Mouse (Mus musculus): ENCODE data around the gene Maml2. TPM values are rescaled to one million over a fixed set of nuclear protein-coding genes. Genes with fewer than 3 reads are reported as not detected.

Gene Maml2
- polyA plus RNA-seq, 1 experiment from 2014 or later = 1.6 TPM

- no peaks in the 10 kb centered on the region for H3K27me3 ChIP-seq (ENCODE audit: insufficient read depth, low read length)
- no peak overlapping the region for H3K4me3 ChIP-seq (ENCODE audit: low read depth, low read length)
- ATAC-seq (no peak), DNase-seq (no peak)
- no peaks in the 10 kb centered on the region for H3K4me1 ChIP-seq (ENCODE audit: insufficient read depth)
- H3K9ac ChIP-seq (replicated peaks) = no peak overlapping the region
- H3K9me3 ChIP-seq (ENCODE audit: low read length) = no peaks in the 10 kb centered on the region
- no peak overlapping the region for H3K4me2 ChIP-seq (ENCODE audit: low read depth, low read length)
- TF ChIP-seq CTCF (IDR thresholded peaks at IDR 0.05; ENCODE audit: low read depth) (no peak), EP300 (IDR thresholded peaks at IDR 0.05; ENCODE audit: low read depth) (no peak)
- H3K27ac ChIP-seq (ENCODE audit: low read depth) = no peak overlapping the region
- no peaks in the 10 kb centered on the region for H3K36me3 ChIP-seq (replicated peaks; ENCODE audit: insufficient read depth, low read length)
- WGBS (ENCODE audit: insufficient replicate concordance) = 88% methylated on average over 1 of the region's 1 CpGs
Measured at GRCm38 (mm10) chr9:13633371-13633770, 335.6 kb downstream of the Maml2 start.

- no peak overlapping the region for H3K27ac ChIP-seq (ENCODE audit: low read depth)
- no peaks in the 10 kb centered on the region for H3K4me1 ChIP-seq (ENCODE audit: insufficient read depth)
- ATAC-seq (no peak), DNase-seq (no peak)
- H3K9me3 ChIP-seq (ENCODE audit: low read length) = no peaks in the 10 kb centered on the region
- H3K4me3 ChIP-seq (ENCODE audit: low read depth, low read length) = no peak overlapping the region
- H3K4me2 ChIP-seq (ENCODE audit: low read depth, low read length) = no peak overlapping the region
- WGBS (ENCODE audit: insufficient replicate concordance) = 62% methylated on average over 3 of the region's 3 CpGs
- no peak overlapping the region for H3K9ac ChIP-seq (replicated peaks)
- H3K36me3 ChIP-seq (replicated peaks; ENCODE audit: insufficient read depth, low read length) = no peaks in the 10 kb centered on the region
- no peak for TF ChIP-seq CTCF (IDR thresholded peaks at IDR 0.05; ENCODE audit: low read depth)
- no peaks in the 10 kb centered on the region for H3K27me3 ChIP-seq (ENCODE audit: insufficient read depth, low read length)
Measured at GRCm38 (mm10) chr9:13639655-13640054, 341.9 kb downstream of the Maml2 start.

DNA sequence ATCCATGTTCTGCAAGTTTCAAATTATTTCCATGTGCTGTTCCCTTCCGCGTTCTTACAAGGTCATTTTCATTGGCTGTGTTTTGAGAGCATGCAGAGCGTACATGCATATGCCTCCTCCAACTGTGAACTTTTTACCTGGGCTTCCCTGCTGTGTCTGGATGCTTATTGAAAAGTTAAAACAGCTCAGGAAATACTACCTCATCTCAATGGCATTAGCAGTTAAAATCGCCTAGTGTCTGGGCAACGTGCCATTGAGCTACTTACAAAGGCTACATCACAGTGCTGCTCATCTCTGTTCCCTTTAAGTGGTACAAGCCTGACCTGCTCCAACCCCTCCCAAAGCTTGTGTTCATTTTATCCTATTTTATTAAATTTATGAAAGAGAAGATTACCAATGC lies 347.4 kb downstream of the Maml2 start:
- no peak overlapping the region for H3K4me3 ChIP-seq (ENCODE audit: low read depth, low read length)
- DNase-seq (no peak), ATAC-seq (no peak)
- no peak overlapping the region for H3K27ac ChIP-seq (ENCODE audit: low read depth)
- no peak overlapping the region for H3K4me2 ChIP-seq (ENCODE audit: low read depth, low read length)
- WGBS (ENCODE audit: insufficient replicate concordance) = 79% methylated on average over 5 of the region's 5 CpGs
- no peaks in the 10 kb centered on the region for H3K4me1 ChIP-seq (ENCODE audit: insufficient read depth)
- H3K36me3 ChIP-seq (replicated peaks; ENCODE audit: insufficient read depth, low read length) = no peaks in the 10 kb centered on the region
- H3K9ac ChIP-seq (replicated peaks) = no peak overlapping the region
- no peak for TF ChIP-seq CTCF (IDR thresholded peaks at IDR 0.05; ENCODE audit: low read depth)
- no peak for TF ChIP-seq EP300 (IDR thresholded peaks at IDR 0.05; ENCODE audit: low read depth)
- H3K27me3 ChIP-seq (ENCODE audit: insufficient read depth, low read length) = no peaks in the 10 kb centered on the region
- no peaks in the 10 kb centered on the region for H3K9me3 ChIP-seq (ENCODE audit: low read length)

DNA sequence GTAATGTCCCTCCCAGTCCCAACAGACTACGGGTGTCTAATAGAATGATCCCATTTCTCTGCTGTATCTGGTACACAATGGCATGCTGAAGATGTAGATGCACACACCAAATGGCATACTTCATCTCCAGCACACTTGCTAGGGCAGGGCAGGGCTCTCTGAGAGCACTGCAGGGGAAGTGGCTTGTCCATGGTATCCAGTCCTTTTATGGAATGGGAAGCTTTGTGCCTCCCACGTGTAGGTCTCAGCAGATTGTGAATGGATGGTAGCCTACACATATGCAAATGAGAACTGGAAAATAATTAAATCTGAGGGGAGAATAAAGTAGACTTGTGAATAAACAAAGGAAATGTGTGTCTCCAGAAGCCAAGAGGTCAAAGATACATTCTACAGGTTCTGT lies 353.3 kb downstream of the Maml2 start:
- H3K9me3 ChIP-seq (ENCODE audit: low read length) = no peaks in the 10 kb centered on the region
- no peak overlapping the region for H3K9ac ChIP-seq (replicated peaks)
- no peak overlapping the region for H3K4me3 ChIP-seq (ENCODE audit: low read depth, low read length)
- ATAC-seq = no peak
- no peaks in the 10 kb centered on the region for H3K36me3 ChIP-seq (replicated peaks; ENCODE audit: insufficient read depth, low read length)
- H3K4me2 ChIP-seq (ENCODE audit: low read depth, low read length) = no peak overlapping the region
- WGBS (ENCODE audit: insufficient replicate concordance) = 74% methylated on average over 2 of the region's 2 CpGs
- H3K4me1 ChIP-seq (ENCODE audit: insufficient read depth) = no peaks in the 10 kb centered on the region
- H3K27ac ChIP-seq (ENCODE audit: low read depth) = no peak overlapping the region
- no peaks in the 10 kb centered on the region for H3K27me3 ChIP-seq (ENCODE audit: insufficient read depth, low read length)
- TF ChIP-seq CTCF (IDR thresholded peaks at IDR 0.05; ENCODE audit: low read depth) = no peak
- no peak for TF ChIP-seq EP300 (IDR thresholded peaks at IDR 0.05; ENCODE audit: low read depth)
- no peak for DNase-seq

- Histone ChIP-seq H3K4me3 (ENCODE audit: low read depth, low read length) (no peak overlapping the region), H3K4me1 (ENCODE audit: insufficient read depth) (no peaks in the 10 kb centered on the region), H3K36me3 (replicated peaks; ENCODE audit: insufficient read depth, low read length) (no peaks in the 10 kb centered on the region), H3K27ac (ENCODE audit: low read depth) (no peak overlapping the region), H3K27me3 (ENCODE audit: insufficient read depth, low read length) (no peaks in the 10 kb centered on the region), H3K4me2 (ENCODE audit: low read depth, low read length) (no peak overlapping the region), H3K9ac (replicated peaks) (no peak overlapping the region), H3K9me3 (ENCODE audit: low read length) (no peaks in the 10 kb centered on the region)
- WGBS (ENCODE audit: insufficient replicate concordance) = 57% methylated on average over 4 of the region's 4 CpGs
- DNase-seq = no peak
- ATAC-seq = no peak
- TF ChIP-seq EP300 (IDR thresholded peaks at IDR 0.05; ENCODE audit: low read depth) (no peak), CTCF (IDR thresholded peaks at IDR 0.05; ENCODE audit: low read depth) (no peak)
Measured at GRCm38 (mm10) chr9:13651828-13652227, 354.1 kb downstream of the Maml2 start.

DNA sequence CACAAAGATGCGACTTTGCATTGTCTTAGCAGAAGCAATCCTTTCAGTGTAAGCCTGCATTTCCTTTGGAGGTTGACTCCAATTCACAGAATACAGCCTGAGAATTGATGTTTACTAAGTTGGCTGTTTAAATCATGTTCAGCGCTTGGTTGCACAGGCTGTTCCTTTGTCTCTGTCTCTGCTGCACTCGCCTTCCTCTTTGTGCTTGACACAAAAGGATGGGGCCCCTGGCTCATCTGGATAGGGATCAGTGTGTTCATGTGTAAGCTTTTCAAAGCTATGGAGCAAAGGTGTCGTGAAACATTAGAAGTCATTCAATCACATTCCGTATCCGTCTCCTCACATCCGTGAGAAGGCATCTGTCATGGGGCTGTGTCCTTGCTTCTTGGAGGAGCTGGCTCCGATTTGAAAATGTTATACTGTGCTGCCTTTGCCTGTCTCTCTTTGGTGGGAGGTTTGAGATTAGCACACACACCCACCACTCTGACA lies 354.7 kb downstream of the Maml2 start:
- DNase-seq (no peak), ATAC-seq (no peak)
- no peak for TF ChIP-seq CTCF (IDR thresholded peaks at IDR 0.05; ENCODE audit: low read depth)
- no peak for TF ChIP-seq EP300 (IDR thresholded peaks at IDR 0.05; ENCODE audit: low read depth)
- no peaks in the 10 kb centered on the region for H3K4me1 ChIP-seq (ENCODE audit: insufficient read depth)
- no peaks in the 10 kb centered on the region for H3K9me3 ChIP-seq (ENCODE audit: low read length)
- no peaks in the 10 kb centered on the region for H3K27me3 ChIP-seq (ENCODE audit: insufficient read depth, low read length)
- no peak overlapping the region for H3K9ac ChIP-seq (replicated peaks)
- no peak overlapping the region for H3K27ac ChIP-seq (ENCODE audit: low read depth)
- WGBS (ENCODE audit: insufficient replicate concordance) = 68% methylated on average over 8 of the region's 8 CpGs
- no peak overlapping the region for H3K4me2 ChIP-seq (ENCODE audit: low read depth, low read length)
- no peaks in the 10 kb centered on the region for H3K36me3 ChIP-seq (replicated peaks; ENCODE audit: insufficient read depth, low read length)
- H3K4me3 ChIP-seq (ENCODE audit: low read depth, low read length) = no peak overlapping the region

DNA sequence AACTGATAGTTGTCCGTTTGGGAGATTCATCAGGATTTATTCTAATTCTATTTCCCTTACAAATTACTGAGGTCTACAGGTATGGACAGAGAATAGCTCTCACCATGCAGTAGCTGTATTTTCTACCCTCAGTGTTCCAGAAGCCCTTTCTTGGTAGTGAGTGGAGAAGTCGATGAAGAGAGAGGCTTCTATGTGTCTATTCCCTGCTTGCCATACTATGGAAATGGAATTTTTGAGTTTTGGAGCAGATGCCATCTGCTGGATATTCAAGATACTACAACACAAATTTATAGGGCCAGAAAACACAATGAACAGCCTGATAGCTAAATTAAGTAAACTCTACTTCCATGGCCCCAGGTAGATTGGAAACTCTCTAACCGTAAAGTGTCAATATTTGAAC lies 355.2 kb downstream of the Maml2 start:
- no peaks in the 10 kb centered on the region for H3K4me1 ChIP-seq (ENCODE audit: insufficient read depth)
- H3K36me3 ChIP-seq (replicated peaks; ENCODE audit: insufficient read depth, low read length) = no peaks in the 10 kb centered on the region
- no peak overlapping the region for H3K4me2 ChIP-seq (ENCODE audit: low read depth, low read length)
- no peak overlapping the region for H3K27ac ChIP-seq (ENCODE audit: low read depth)
- no peaks in the 10 kb centered on the region for H3K9me3 ChIP-seq (ENCODE audit: low read length)
- H3K4me3 ChIP-seq (ENCODE audit: low read depth, low read length) = no peak overlapping the region
- WGBS (ENCODE audit: insufficient replicate concordance) = 32% methylated on average over 3 of the region's 3 CpGs
- no peaks in the 10 kb centered on the region for H3K27me3 ChIP-seq (ENCODE audit: insufficient read depth, low read length)
- no peak for ATAC-seq
- no peak overlapping the region for H3K9ac ChIP-seq (replicated peaks)
- TF ChIP-seq EP300 (IDR thresholded peaks at IDR 0.05; ENCODE audit: low read depth) (no peak), CTCF (IDR thresholded peaks at IDR 0.05; ENCODE audit: low read depth) (peak; percentile 60)
- DNase-seq = no peak
